Mouse (Mus musculus) embryonic fibroblast, embryonic 13.5 days (primary cell): ENCODE data around the gene Tle4.

Source experiments
- CTCF ChIP-seq: IDR thresholded peaks from 2 replicates; pipeline ENCODE4 v1.5.1; 2011; ENCODE audit warnings: mild to moderate bottlenecking, control low read depth, low read length, moderate library complexity, borderline replicate concordance; ENCODE audit not compliant: insufficient read depth
- POLR2A ChIP-seq: IDR thresholded peaks from 2 replicates; pipeline ENCODE4 v1.6.1; 2011; ENCODE audit warnings: low read depth, mild to moderate bottlenecking, control low read depth, low read length, moderate library complexity

DNA sequence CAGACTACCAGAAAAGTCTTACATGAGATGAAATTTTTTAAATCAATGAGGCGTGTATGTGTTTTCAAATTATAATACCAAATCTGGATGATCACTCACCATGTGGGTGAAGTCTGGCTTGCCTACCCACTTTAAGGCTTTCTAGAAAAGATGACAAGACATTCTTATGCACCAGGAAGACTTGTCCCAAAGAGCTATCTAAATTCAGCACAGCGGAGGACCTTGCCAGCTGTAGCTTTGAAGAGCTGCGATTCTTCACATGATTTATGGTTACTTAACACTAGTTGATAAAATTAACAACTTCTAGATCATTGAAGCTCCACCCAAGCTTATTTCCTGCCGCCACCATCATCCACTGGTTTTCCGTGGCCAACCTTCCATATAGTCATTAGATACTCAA, 176.2 kb downstream of the Tle4 start:
- TF ChIP-seq POLR2A: no peak
- TF ChIP-seq CTCF: no peak
